8 mouse cellular contexts compared by ENCODE assay signal in the genomic region with DNA sequence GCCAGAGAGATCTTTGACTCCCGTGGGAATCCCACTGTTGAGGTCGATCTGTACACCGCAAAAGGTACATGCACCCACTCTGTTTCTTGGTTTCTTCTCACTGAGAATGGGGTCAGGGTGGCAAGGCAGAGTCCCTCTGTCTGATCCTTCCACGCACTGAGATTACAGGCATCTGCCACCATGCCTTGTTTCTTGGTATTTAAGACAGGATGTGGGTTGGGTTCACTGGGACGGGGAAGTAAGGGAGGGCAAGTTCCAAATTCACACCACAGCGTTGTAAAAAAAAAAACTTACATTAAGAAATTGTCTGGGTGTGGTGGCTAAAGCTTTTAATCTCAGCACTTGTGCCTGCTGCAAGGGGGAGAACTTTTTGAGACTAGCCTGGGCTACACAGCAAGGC. TPM values are rescaled to one million over a fixed set of nuclear protein-coding genes. Genes with fewer than 3 reads are reported as not detected.
DNase-seq lines count a peak whose midpoint lies in the region; ATAC-seq and TF ChIP-seq lines count a peak whose summit lies in the region.

No protein-coding gene starts in this region.

- ATAC-seq in forebrain, postnatal 0 days, result no peak
- no peak for ATAC-seq in liver, postnatal 0 days

- H3K4me2 ChIP-seq in forebrain, postnatal 0 days (ENCODE audit: low read depth), result peak overlapping the region; percentile 86
- peak overlapping the region; percentile 85 for H3K4me2 ChIP-seq in liver, postnatal 0 days (ENCODE audit: low read depth, low read length)

- H3K9me3 ChIP-seq in forebrain, postnatal 0 days (ENCODE audit: low read length), result no peaks in the 10 kb centered on the region
- no peaks in the 10 kb centered on the region for H3K9me3 ChIP-seq in liver, postnatal 0 days (ENCODE audit: low read length)

- 43% methylated on average over 6 of the region's 6 CpGs for WGBS in forebrain, postnatal 0 days
- 32% methylated on average over 6 of the region's 6 CpGs for WGBS in liver, postnatal 0 days (ENCODE audit: insufficient replicate concordance)
- WGBS in kidney, adult 2 months, result 30% methylated on average over 6 of the region's 6 CpGs

- H3K27me3 ChIP-seq in forebrain, postnatal 0 days (ENCODE audit: insufficient read depth, low read length), result no peaks in the 10 kb centered on the region
- H3K27me3 ChIP-seq in liver, postnatal 0 days (ENCODE audit: insufficient read depth, low read length), result no peaks in the 10 kb centered on the region
- no peaks in the 10 kb centered on the region for H3K27me3 ChIP-seq in kidney, adult 2 months (replicated peaks; ENCODE audit: control insufficient read depth, insufficient read depth, low read length)

- no peak overlapping the region for H3K27ac ChIP-seq in forebrain, postnatal 0 days (ENCODE audit: low read depth, low read length)
- peak overlapping the region; percentile 62 for H3K27ac ChIP-seq in liver, postnatal 0 days (ENCODE audit: low read depth)
- no peak overlapping the region for H3K27ac ChIP-seq in kidney, adult 2 months (ENCODE audit: insufficient read depth, low read depth, low read length)

- peaks cover 17% of the 10 kb centered on the region for H3K4me1 ChIP-seq in forebrain, postnatal 0 days (ENCODE audit: insufficient read depth)
- H3K4me1 ChIP-seq in liver, postnatal 0 days (ENCODE audit: insufficient read depth), result peaks cover 44% of the 10 kb centered on the region
- H3K4me1 ChIP-seq in kidney, adult 2 months (ENCODE audit: control insufficient read depth, insufficient read depth, low read length), result peaks cover 25% of the 10 kb centered on the region

- peaks cover 34% of the 10 kb centered on the region for H3K36me3 ChIP-seq in forebrain, postnatal 0 days (ENCODE audit: insufficient read depth)
- peaks cover 41% of the 10 kb centered on the region for H3K36me3 ChIP-seq in liver, postnatal 0 days (replicated peaks; ENCODE audit: insufficient read depth, low read length)
- peaks cover 6% of the 10 kb centered on the region for H3K36me3 ChIP-seq in kidney, adult 2 months (ENCODE audit: control insufficient read depth, insufficient read depth, low read length)

- H3K4me3 ChIP-seq in forebrain, postnatal 0 days (ENCODE audit: low read depth, low read length), result no peak overlapping the region
- H3K4me3 ChIP-seq in liver, postnatal 0 days (ENCODE audit: low read depth, low read length), result peak overlapping the region; percentile 81
- no peak overlapping the region for H3K4me3 ChIP-seq in kidney, adult 2 months (ENCODE audit: insufficient read depth, low read depth, low read length)

- peak; percentile 25 to 48 for DNase-seq in spleen, postnatal 36 days (ENCODE audit: low spot score in 2 of 2)
- no peak for DNase-seq in spleen, postnatal 4 days (ENCODE audit: low spot score in 2 of 2)
- no peak for DNase-seq in forebrain, postnatal 0 days
- DNase-seq in liver, postnatal 0 days, result no peak
- peak; percentile 39 for DNase-seq in thymus, postnatal 25 days
- no peak for DNase-seq in spleen, adult 12 weeks (ENCODE audit: low spot score)
- DNase-seq in kidney, adult 2 months, result no peak
- no peak for DNase-seq in gastrocnemius, postnatal 4 days (ENCODE audit: low spot score in 2 of 2)

- TF ChIP-seq CTCF in forebrain, postnatal 0 days (IDR thresholded peaks at IDR 0.05; ENCODE audit: low read depth), result no peak
- no peak for TF ChIP-seq CTCF in liver, postnatal 0 days (IDR thresholded peaks at IDR 0.05; ENCODE audit: low read depth)
- no peak for TF ChIP-seq CTCF in kidney, adult 2 months (conservative IDR thresholded peaks at IDR 0.05; ENCODE audit: insufficient read depth, insufficient read length, low read depth, low read length)

- TF ChIP-seq EP300 in liver, postnatal 0 days (IDR thresholded peaks at IDR 0.05; ENCODE audit: low read depth), result no peak

- no peak for TF ChIP-seq POLR2A in kidney, adult 2 months (IDR thresholded peaks at IDR 0.05; ENCODE audit: low read depth, low read length)

- no peak overlapping the region for H3K9ac ChIP-seq in forebrain, postnatal 0 days
- peak overlapping the region; percentile 78; the same call in 1 of the 2 replicates for H3K9ac ChIP-seq in liver, postnatal 0 days (replicated peaks)

RNA-seq across cellular contexts. Expression of gene Eno1, which starts 3.0 kb away (rescaled TPM):
- 283 and 328 TPM in 2 replicates for total RNA-seq in forebrain, postnatal 0 days (2014; rRNA removed)
- 856 and 963 TPM in 2 replicates for polyA plus RNA-seq in forebrain, postnatal 0 days (2015; fragmentation: Nextera tagmentation; extraction: Ambion mirVana)
- polyA plus RNA-seq in liver, postnatal 0 days (2015; fragmentation: Nextera tagmentation; extraction: Ambion mirVana), result 574 and 747 TPM in 2 replicates
- 630 and 636 TPM in 2 replicates for polyA plus RNA-seq in kidney, adult 2 months (2012; rRNA removed)
- total RNA-seq in gastrocnemius, postnatal 4 days (2021), result 100 to 1,000 TPM; 479 to 529 TPM

RNA-seq across cellular contexts. Expression of gene Car6, which starts 38.4 kb away (rescaled TPM):
- total RNA-seq in forebrain, postnatal 0 days (2014; rRNA removed), result not detected in 2 replicates
- not detected in 2 replicates for polyA plus RNA-seq in forebrain, postnatal 0 days (2015; fragmentation: Nextera tagmentation; extraction: Ambion mirVana)
- not detected in 2 replicates for polyA plus RNA-seq in liver, postnatal 0 days (2015; fragmentation: Nextera tagmentation; extraction: Ambion mirVana)
- not detected in 2 replicates for polyA plus RNA-seq in kidney, adult 2 months (2012; rRNA removed)
- under 1 TPM in 1 of 2 experiments, not detected in 1; 0.27 TPM for total RNA-seq in gastrocnemius, postnatal 4 days (2021)

RNA-seq across cellular contexts. Expression of gene Rere, which starts 41.9 kb away (rescaled TPM):
- total RNA-seq in forebrain, postnatal 0 days (2014; rRNA removed), result 30.5 and 31.3 TPM in 2 replicates
- 14.8 and 18.9 TPM in 2 replicates for polyA plus RNA-seq in forebrain, postnatal 0 days (2015; fragmentation: Nextera tagmentation; extraction: Ambion mirVana)
- polyA plus RNA-seq in liver, postnatal 0 days (2015; fragmentation: Nextera tagmentation; extraction: Ambion mirVana), result 4.3 and 4.8 TPM in 2 replicates
- polyA plus RNA-seq in kidney, adult 2 months (2012; rRNA removed), result 45.6 and 58.8 TPM in 2 replicates
- total RNA-seq in gastrocnemius, postnatal 4 days (2021), result 10 to 100 TPM; 68.1 to 70.3 TPM

Comparison
In these comparisons a context has a peak if more than half of its experiments do, and no peak if none do; other contexts are left out.
1. DNase-seq: peak in spleen, postnatal 36 days (2 of 2) and thymus, postnatal 25 days (single experiment); none in spleen, postnatal 4 days (0 of 2), forebrain, postnatal 0 days (single experiment), liver, postnatal 0 days (single experiment), spleen, adult 12 weeks (single experiment), kidney, adult 2 months (single experiment) and gastrocnemius, postnatal 4 days (0 of 2).